Mouse (Mus musculus) urinary bladder, adult 2 months (tissue): ENCODE results near the gene Gm21586. TPM values are rescaled to one million over a fixed set of nuclear protein-coding genes. Genes with fewer than 3 reads are reported as not detected.
"Not testable (repeated sequence)": the region's sequence is repeated elsewhere in the genome, so short reads cannot be mapped to it uniquely, and the experiment has no call there.

Source experiments
- DNase-seq: peaks from one replicate; pipeline ENCODE4 v3.0.0; 2022; ENCODE audit warnings: low spot score
- polyA plus RNA-seq: library from polyadenylated mRNA; depleted of rRNA; stranded (reverse); fragments of >200 nt; gene quantifications from 2 replicates; pipeline ENCODE4 v1.2.3, GENCODE M21; 2012; rRNA removed

The Gm21586 gene
- polyA plus RNA-seq, result not detected in 2 replicates

GRCm38 (mm10) chr4:42439078-42439477, at the start of gene Gm21586:
TSS of gene Gm21586 (plus strand) at chr4:42439378.
- not testable (repeated sequence) for DNase-seq

GRCm38 (mm10) chr4:42466452-42466851, 27.3 kb downstream of the Gm21586 start, which contains the start of gene Gm2163:
TSS of gene Gm2163 (plus strand) at chr4:42466752.
- DNase-seq, result not testable (repeated sequence)

Other genes with a start within 250 kb of the Gm21586 start
- gene Gm10600, start 198.7 kb upstream of the Gm21586 start, polyA plus RNA-seq, result not detected in 2 replicates
- gene Ccl21b, start 183.6 kb upstream of the Gm21586 start, polyA plus RNA-seq, result not detected in 2 replicates
- not detected in 2 replicates for gene Gm21953, start 145.1 kb upstream of the Gm21586 start, polyA plus RNA-seq
- 0.03 TPM in 1 of 2 replicates, not detected in the other for gene Fam205a3, start 121.0 kb upstream of the Gm21586 start, polyA plus RNA-seq
- 0.21 and 0.27 TPM in 2 replicates for gene Gm2163, start 27.4 kb downstream of the Gm21586 start, polyA plus RNA-seq
- 0.03 TPM in 1 of 2 replicates, not detected in the other for gene Fam205a2, start 88.8 kb downstream of the Gm21586 start, polyA plus RNA-seq
- not detected in 2 replicates for gene Gm10591, start 172.8 kb downstream of the Gm21586 start, polyA plus RNA-seq
- gene Gm2564, start 190.3 kb downstream of the Gm21586 start, polyA plus RNA-seq, result 1.9 and 2.4 TPM in 2 replicates
- gene Ccl27b, start 215.9 kb downstream of the Gm21586 start, polyA plus RNA-seq, result not detected in 2 replicates
- 0.29 and 0.44 TPM in 2 replicates for gene Il11ra2, start 222.5 kb downstream of the Gm21586 start, polyA plus RNA-seq